Mouse (Mus musculus) C2C12 (cell line): Measurements from ENCODE around the gene Frmd4a.

ENCODE experiments used
- CEBPB ChIP-seq: IDR thresholded peaks from one replicate; pipeline ENCODE4 v1.6.1; 2011; ENCODE audit warnings: low read depth, mild to moderate bottlenecking, control low read depth, moderate library complexity
- CTCF ChIP-seq: IDR thresholded peaks from one replicate; pipeline ENCODE4 v1.5.1; 2011; ENCODE audit not compliant: control insufficient read depth, insufficient read depth, insufficient read length
- FOSL1 ChIP-seq: IDR thresholded peaks from one replicate; pipeline ENCODE4 v1.8.0; 2011; ENCODE audit warnings: mild to moderate bottlenecking, low read length; ENCODE audit not compliant: poor library complexity, insufficient read depth, severe bottlenecking
- MAX ChIP-seq: IDR thresholded peaks from one replicate; pipeline ENCODE4 v1.6.1; 2011; ENCODE audit warnings: mild to moderate bottlenecking, control low read depth
- MYOD1 ChIP-seq: IDR thresholded peaks from one replicate; pipeline ENCODE4 v1.6.1; 2011; ENCODE audit warnings: low read depth; ENCODE audit not compliant: control insufficient read depth, insufficient read length
- MYOG ChIP-seq: IDR thresholded peaks from one replicate; pipeline ENCODE4 v1.6.1; 2011; ENCODE audit not compliant: control insufficient read depth, insufficient read length; ENCODE audit errors: extremely low read depth
- USF1 ChIP-seq: IDR thresholded peaks from one replicate; pipeline ENCODE4 v1.6.1; 2011; ENCODE audit warnings: low read depth, mild to moderate bottlenecking, control low read depth, moderate library complexity

GRCm38 (mm10) chr2:4532945-4533344, 515.4 kb downstream of the Frmd4a start:
- TF ChIP-seq CTCF, result no peak
- no peak for TF ChIP-seq USF1
- no peak for TF ChIP-seq MYOD1
- TF ChIP-seq CEBPB, result no peak
- no peak for TF ChIP-seq MAX
- no peak for TF ChIP-seq MYOG
- TF ChIP-seq FOSL1, result no peak
